Mouse (Mus musculus) E14TG2a.4 (cell line): ENCODE measurements around the gene Eef1a2.

Experiments used
- H3K27me3 ChIP-seq: 2 replicates; pipeline ENCODE4 v1.6.1; 2014; ENCODE audit warnings: low read length, control low read depth; ENCODE audit not compliant: insufficient read depth
- H3K36me3 ChIP-seq: 2 replicates; pipeline ENCODE4 v1.6.1; 2014; ENCODE audit warnings: low read length, control low read depth; ENCODE audit not compliant: insufficient read depth
- H3K4me1 ChIP-seq: replicated peaks from 2 replicates; pipeline ENCODE4 v1.6.1; 2014; ENCODE audit warnings: low read depth, low read length, control low read depth
- H3K4me3 ChIP-seq: replicated peaks from 2 replicates; pipeline ENCODE4 v1.5.1; 2014; ENCODE audit warnings: mild to moderate bottlenecking, low read length
- H3K9me3 ChIP-seq: 2 replicates; pipeline ENCODE4 v1.6.1; 2014; ENCODE audit warnings: low read length, control low read depth
- CTCF ChIP-seq: conservative IDR thresholded peaks from 2 replicates; pipeline ENCODE4 v1.5.1; 2014; ENCODE audit warnings: low read length
- NANOG ChIP-seq: IDR thresholded peaks from 2 replicates; pipeline ENCODE4 v1.6.1; 2014; ENCODE audit warnings: borderline replicate concordance, low read length, mixed read lengths
- POU5F1 ChIP-seq: IDR thresholded peaks from 2 replicates; pipeline ENCODE4 v1.6.1; 2014; ENCODE audit warnings: low read length, borderline replicate concordance

Gene Eef1a2

DNA sequence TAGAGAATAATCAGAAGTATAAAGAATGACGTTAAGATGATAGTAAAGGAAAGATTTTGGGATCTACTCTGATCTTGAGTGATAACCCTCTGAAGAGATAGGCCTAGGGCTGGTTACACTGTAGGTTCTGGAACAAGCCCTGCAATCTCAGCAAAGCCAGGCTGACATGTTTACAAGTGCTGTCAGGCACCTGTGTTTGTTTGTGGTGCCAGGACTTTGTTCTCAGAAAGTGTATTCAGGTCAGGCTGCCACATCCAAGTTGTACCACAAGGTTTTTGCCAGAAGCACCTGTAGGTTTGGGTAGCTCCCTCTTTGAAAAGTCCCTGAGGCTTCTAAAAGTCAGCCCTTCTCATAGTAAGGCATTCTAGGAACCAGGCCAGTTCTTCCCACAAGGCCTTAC, 32.5 kb upstream of the Eef1a2 start:
- TF ChIP-seq NANOG, result no peak
- TF ChIP-seq CTCF, result no peak
- TF ChIP-seq POU5F1, result no peak
- Histone ChIP-seq H3K36me3 (peaks cover 17% of the 10 kb centered on the region), H3K4me3 (peak overlapping the region; percentile 92), H3K9me3 (no peaks in the 10 kb centered on the region), H3K27me3 (0 out of 2 replicates have a peak, but pooled peaks cover 7% of the 10 kb centered on the region), H3K4me1 (peaks cover 48% of the 10 kb centered on the region)

DNA sequence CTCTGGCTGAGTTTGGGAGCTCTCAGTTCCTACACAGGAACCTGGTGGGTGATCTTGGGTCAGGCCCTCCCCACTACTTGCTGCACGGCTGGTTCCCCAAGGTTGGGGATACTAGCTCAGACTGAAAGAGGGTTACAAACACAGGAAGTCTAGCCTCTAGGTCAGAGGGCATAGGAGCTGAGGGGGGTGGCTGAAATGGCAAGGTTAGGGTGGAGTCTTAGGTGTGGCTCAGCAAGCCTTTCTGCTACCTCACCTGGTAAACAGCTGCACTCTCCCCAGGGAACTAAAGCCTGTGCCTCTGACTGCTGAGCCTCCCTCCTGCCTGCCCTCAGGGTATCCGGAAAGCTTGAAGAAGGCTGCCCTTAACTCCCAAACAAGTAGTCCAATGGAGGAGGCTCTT, 31.9 kb upstream of the Eef1a2 start:
- peaks cover 17% of the 10 kb centered on the region for H3K36me3 ChIP-seq

DNA sequence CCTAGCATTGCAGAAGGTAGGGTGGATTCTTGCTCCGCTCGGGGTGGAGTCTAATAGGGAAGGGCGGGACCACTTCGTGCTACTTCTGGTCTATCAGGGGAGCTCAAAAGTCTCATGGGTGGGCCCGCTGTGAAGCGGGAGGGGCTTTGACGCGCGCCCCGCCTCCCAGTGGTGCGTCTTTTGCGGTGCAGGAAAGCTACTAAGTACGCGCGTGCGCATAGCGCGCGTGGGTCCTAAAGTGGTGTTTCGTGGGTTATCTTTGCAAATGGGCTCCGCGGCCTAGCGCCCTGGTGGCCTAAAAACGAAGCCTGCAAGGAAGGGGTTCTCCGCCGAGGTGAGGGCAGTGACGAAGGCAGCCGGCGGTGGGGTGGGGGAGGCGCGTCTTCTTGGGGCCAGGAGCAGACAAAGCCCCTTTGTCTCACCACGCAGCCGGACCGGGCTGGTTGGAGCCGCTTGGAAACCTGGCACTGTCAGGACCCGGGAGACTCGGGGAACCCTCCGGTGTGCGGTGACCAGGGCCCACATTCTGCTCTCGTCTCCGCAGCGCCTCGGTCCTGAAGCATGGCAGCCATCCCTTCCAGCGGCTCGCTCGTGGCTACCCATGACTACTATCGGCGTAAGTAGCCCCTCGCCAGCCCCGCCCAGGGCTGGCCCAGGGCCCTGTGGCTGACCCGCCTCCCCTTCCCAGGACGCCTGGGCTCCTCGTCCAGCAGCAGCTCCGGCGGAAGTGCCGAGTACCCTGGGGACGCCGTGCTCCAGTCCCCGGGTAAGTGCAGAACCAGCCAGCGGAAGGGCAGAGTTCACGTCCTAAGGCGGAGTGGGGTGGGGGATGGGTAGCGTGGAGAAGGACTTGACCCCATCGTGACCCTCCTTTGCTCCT, 30.5 kb upstream of the Eef1a2 start, which contains the start of gene Ppdpf:
Gene Ppdpf (plus strand): TSS at position 127 of the 880 bp plus-strand sequence.
- Histone ChIP-seq H3K27me3 (0 out of 2 replicates have a peak, but pooled peaks cover 7% of the 10 kb centered on the region), H3K4me3 (peak within 1 kb of the TSS; percentile 92), H3K36me3 (peaks cover 17% of the 10 kb centered on the region), H3K4me1 (peaks cover 38% of the 10 kb centered on the region), H3K9me3 (peaks cover 12% of the 10 kb centered on the region)
- TF ChIP-seq NANOG, result no peak
- TF ChIP-seq POU5F1, result no peak
- TF ChIP-seq CTCF, result no peak

More for the DNA sequence above, 31.9 kb upstream of the Eef1a2 start:
- 0 out of 2 replicates have a peak, but pooled peaks cover 7% of the 10 kb centered on the region for H3K27me3 ChIP-seq
- H3K4me3 ChIP-seq, result peak overlapping the region; percentile 92
- H3K9me3 ChIP-seq, result no peaks in the 10 kb centered on the region
- H3K4me1 ChIP-seq, result peaks cover 48% of the 10 kb centered on the region
- no peak for TF ChIP-seq NANOG
- no peak for TF ChIP-seq CTCF
- TF ChIP-seq POU5F1, result no peak

DNA sequence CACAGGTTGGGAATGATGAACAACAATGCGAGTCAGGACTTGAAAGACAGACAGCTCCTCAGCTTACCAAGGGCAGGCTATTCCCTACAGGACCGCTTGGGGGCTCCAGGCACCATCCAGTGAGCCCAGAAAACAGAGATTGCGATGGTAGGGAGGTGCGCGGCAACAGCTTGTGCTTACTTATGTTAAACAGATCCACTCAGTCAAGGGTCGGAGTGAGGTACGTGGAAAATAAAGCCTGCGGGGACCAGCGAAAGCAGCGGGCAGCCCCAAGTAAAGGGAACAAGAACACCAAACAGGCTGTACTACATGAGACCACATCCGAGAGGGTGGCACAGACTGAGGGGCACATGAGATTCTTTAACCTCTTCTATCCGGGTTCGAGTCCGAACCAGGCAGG, 29.8 kb upstream of the Eef1a2 start:
- H3K4me3 ChIP-seq, result peak overlapping the region; percentile 92
- peaks cover 18% of the 10 kb centered on the region for H3K9me3 ChIP-seq
- TF ChIP-seq NANOG, result no peak
- TF ChIP-seq CTCF, result peak; percentile 99
- 0 out of 2 replicates have a peak, but pooled peaks cover 7% of the 10 kb centered on the region for H3K27me3 ChIP-seq
- H3K36me3 ChIP-seq, result peaks cover 17% of the 10 kb centered on the region
- peaks cover 32% of the 10 kb centered on the region for H3K4me1 ChIP-seq

DNA sequence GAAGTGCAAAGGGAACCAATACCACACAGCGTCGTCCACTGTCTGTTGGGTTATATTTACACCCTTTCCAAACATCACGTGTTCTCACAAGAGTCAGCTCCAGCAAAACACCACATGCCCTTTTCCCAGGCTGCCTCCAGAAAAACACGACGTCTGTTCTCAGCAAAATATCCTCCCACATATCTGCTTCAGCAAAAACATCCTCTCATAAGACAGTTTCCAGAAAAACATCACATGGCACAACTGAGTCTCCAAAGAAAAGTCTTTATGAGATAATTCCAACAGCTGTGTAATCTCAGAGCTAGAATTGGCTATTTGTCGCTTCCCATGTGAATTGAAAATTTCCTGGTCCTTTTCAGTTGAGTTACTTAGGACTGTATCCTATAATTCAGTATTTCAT, 24.1 kb upstream of the Eef1a2 start:
- Histone ChIP-seq H3K27me3 (0 out of 2 replicates have a peak, but pooled peaks cover 7% of the 10 kb centered on the region), H3K9me3 (peaks cover 18% of the 10 kb centered on the region), H3K4me1 (no peaks in the 10 kb centered on the region), H3K36me3 (no peaks in the 10 kb centered on the region), H3K4me3 (no peak overlapping the region)
- TF ChIP-seq POU5F1, result no peak
- TF ChIP-seq CTCF, result no peak
- no peak for TF ChIP-seq NANOG

DNA sequence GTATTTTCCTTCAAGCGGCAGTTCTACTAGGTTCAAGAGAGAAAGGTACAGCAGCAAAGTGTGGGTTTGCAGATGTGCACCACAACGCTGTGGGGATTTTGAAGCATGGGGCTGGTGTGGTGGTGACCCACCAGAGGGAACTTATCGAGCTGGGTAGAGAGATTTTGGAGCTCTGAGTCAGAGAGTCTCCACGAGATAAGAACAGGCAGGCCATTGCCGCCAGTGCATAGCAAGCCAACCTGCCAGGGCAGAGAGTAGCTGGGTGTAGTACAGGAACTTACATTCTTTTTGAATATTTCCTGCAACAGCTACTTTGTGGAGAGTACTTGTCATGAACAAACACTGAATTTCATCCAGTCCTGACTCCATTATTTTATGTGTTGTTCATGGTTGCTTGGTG, 21.7 kb upstream of the Eef1a2 start:
- Histone ChIP-seq H3K4me3 (no peak overlapping the region), H3K4me1 (no peaks in the 10 kb centered on the region), H3K9me3 (peaks cover 26% of the 10 kb centered on the region), H3K27me3 (0 out of 2 replicates have a peak, but pooled peaks cover 2% of the 10 kb centered on the region), H3K36me3 (no peaks in the 10 kb centered on the region)
- TF ChIP-seq POU5F1 (no peak), CTCF (no peak), NANOG (no peak)

DNA sequence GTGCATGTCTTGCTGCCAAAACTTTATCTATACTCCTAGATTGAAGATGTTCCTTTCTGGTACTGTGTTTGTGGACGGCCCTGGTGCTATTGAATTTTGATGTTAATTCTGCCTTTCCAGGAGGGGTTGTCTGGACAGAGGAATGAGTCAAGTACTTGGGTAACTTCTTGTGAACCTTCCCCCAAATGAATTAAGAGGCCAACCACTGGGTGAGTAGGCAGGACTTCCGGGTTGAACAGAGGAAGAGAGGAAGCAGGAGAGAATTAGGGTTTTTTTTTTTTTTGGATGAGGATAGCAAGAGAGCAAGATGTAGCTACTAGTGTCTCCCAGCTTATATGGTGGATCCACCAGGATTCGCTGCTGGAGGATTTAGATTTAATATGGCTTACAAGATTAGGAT, 21.2 kb upstream of the Eef1a2 start:
- H3K27me3 ChIP-seq, result 0 out of 2 replicates have a peak, but pooled peaks cover 2% of the 10 kb centered on the region
- no peak for TF ChIP-seq NANOG
- TF ChIP-seq POU5F1, result no peak
- no peak for TF ChIP-seq CTCF

DNA sequence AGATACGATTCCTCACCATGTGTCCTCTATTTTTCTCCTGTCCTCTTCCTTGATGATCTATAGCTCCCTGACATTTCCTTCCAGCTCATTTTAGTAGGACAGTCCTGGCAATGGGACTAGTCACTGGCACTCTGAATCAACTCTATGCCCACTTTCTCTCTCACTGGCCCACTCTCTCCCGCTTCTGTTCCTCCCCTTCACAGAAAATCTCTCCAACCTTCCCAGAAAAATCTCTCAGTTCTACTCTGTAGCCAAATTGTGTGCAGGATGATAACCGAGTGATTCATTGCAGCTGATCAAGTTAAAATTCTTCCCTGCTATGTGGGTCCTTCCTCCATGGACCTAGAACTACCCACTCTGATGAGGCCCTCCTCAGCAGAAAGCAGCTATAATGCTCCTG, 17.8 kb upstream of the Eef1a2 start:
- Histone ChIP-seq H3K36me3 (no peaks in the 10 kb centered on the region), H3K27me3 (0 out of 2 replicates have a peak, but pooled peaks cover 2% of the 10 kb centered on the region), H3K4me1 (no peaks in the 10 kb centered on the region), H3K9me3 (peaks cover 12% of the 10 kb centered on the region), H3K4me3 (no peak overlapping the region)
- TF ChIP-seq NANOG, result no peak
- TF ChIP-seq CTCF, result no peak
- no peak for TF ChIP-seq POU5F1

More for the DNA sequence above, 21.2 kb upstream of the Eef1a2 start:
- Histone ChIP-seq H3K36me3 (no peaks in the 10 kb centered on the region), H3K4me1 (no peaks in the 10 kb centered on the region), H3K4me3 (no peak overlapping the region), H3K9me3 (peaks cover 22% of the 10 kb centered on the region)
